Mouse (Mus musculus) E14TG2a.4 (cell line): Measurements from ENCODE around the gene Adamts4.

Source experiments
- CTCF ChIP-seq: conservative IDR thresholded peaks from 2 replicates; pipeline ENCODE4 v1.5.1; 2014; ENCODE audit warnings: low read length
- NANOG ChIP-seq: IDR thresholded peaks from 2 replicates; pipeline ENCODE4 v1.6.1; 2014; ENCODE audit warnings: borderline replicate concordance, low read length, mixed read lengths
- POU5F1 ChIP-seq: IDR thresholded peaks from 2 replicates; pipeline ENCODE4 v1.6.1; 2014; ENCODE audit warnings: low read length, borderline replicate concordance

- TF ChIP-seq CTCF (no peak), NANOG (no peak), POU5F1 (no peak)
Measured at GRCm38 (mm10) chr1:171212854-171213253, 37.4 kb upstream of the Adamts4 start.
